Mouse (Mus musculus) erythroblast, embryonic 14.5 days (primary cell): ENCODE measurements around the gene Gm28374.

Experiments
- GATA1 ChIP-seq: IDR thresholded peaks from 2 replicates; pipeline ENCODE4 v1.6.1; 2012; ENCODE audit warnings: low read length, inconsistent platforms, mixed read lengths
- TAL1 ChIP-seq: IDR thresholded peaks from 3 replicates; pipeline ENCODE4 v1.6.1; 2012; ENCODE audit warnings: low read length, inconsistent platforms, mixed read lengths

- no peak for TF ChIP-seq TAL1
- no peak for TF ChIP-seq GATA1
Observed at GRCm38 (mm10) chr19:6054296-6054695, 27.8 kb downstream of the Gm28374 start.
